Mouse (Mus musculus) ovary, adult 2 months (tissue): ENCODE data around the gene Pgap3. TPM values are rescaled to one million over a fixed set of nuclear protein-coding genes. Genes with fewer than 3 reads are reported as not detected.

Experiments
- polyA plus RNA-seq: library from polyadenylated mRNA; depleted of rRNA; stranded (reverse); fragments of >200 nt; gene quantifications from 2 replicates; pipeline ENCODE4 v1.2.3, GENCODE M21; 2012; rRNA removed

Pgap3 gene
- polyA plus RNA-seq, result 43.4 and 44.6 TPM in 2 replicates

DNA sequence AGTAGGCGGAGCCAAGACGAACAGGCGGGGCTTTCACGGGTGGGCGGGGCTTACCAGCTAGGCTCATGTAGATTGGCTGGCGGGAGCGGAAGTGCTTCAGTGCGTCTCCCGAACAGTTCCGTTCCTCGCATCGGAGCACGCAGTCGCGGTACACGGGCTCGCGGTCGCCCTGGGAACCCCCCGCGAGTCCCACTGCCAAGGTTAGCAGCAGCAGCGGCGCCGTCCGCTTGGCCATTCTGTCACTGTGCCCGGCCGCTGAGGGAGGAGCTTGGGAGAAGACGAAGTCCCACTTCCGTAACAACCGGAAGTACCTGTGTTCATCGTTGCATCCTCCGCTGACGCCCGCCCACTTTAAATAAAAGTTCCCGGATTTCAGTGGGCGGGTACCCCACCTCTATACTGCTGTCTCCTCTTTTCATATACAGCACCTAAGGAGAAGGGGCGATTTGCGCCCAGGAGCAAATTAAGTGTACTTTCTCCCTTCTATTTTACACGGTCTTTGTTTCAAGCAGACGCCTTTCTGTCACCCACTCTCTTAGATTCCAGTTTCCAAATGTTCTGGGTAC is at the start of gene Pgap3:
Gene Pgap3 (minus strand): TSS at position 330 of the 566 bp plus-strand sequence.

DNA sequence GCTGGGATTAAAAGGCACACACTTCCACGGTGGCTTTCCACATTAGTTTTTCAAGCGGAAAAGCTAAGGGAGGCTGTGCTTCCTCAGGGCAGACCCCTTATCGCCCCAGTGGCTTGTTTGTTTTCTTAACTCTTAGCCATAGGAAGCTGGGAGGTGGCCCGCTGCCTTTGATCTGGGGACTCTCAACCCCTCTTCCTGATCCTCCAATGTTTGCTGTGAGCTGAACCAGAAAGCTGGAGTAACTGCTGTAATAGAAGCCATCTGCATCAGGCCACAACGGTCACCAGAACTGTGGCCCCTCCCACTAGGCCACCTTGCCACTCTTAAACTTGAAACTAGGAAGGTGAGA is 45.9 kb upstream of the Pgap3 start, which contains the start of gene Grb7:
Gene Grb7 (plus strand): TSS at position 182 of the 349 bp plus-strand sequence.

DNA sequence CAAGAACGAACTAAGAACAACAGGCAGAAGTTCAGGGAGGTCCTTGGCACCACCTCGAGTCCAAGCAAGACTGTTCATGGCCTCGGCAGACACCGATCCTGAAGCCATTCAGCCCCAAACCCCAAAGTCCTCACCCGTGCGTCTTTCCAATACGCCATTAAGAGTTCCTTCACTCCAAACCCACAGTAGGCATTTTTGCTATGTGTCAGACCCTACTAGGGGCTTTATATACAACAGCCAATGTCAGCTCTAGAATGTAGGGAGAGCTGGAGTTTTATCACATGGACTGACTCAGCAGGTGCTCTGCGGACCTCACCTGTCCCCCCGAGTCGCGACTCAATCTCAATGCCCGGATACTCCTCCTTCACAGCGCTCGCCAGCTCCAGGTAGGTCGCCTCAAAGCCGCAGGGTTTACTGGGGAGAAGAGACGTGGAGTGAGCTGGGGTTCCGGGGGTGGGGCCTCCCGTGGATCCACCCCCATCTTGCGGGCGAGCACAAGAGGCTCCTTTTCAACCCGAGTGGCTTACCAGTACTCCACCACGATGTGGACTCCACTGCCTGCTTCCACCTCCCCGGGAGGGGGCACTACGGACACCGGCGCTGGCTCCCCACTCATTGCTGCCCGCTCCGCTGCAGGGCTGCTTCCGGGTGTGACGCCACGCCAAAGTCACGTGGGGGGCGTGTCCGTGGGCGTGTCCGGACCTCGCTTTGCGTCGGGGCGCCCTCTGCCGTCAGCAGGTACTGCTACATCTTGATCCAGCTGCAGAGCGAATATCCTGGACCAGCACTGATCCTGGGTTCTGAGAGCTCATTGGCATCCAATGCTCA is 38.3 kb upstream of the Pgap3 start, which contains the start of gene Mien1:
Gene Mien1 (minus strand): TSS at position 661 of the 828 bp plus-strand sequence.

DNA sequence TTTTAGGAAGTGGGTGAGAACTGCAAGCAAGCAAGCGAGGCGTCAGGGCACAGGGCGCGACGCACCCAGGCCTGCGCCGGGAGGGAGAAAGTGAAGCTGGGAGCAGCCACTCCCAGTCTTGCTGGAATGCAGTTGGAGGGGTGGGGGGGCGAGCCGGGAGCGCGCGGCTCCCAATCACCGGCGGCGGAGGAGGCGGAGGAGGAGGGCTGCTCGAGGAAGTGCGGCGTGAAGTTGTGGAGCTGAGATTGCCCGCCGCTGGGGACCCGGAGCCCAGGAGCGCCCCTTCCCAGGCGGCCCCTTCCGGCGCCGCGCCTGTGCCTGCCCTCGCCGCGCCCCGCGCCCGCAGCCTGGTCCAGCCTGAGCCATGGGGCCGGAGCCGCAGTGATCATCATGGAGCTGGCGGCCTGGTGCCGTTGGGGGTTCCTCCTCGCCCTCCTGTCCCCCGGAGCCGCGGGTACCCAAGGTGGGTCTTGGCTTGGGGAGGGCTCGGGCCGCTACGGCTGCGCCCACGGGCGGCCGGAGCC is 12.0 kb upstream of the Pgap3 start, which contains the start of gene Erbb2:
Gene Erbb2 (plus strand): TSS at position 198 of the 524 bp plus-strand sequence.

DNA sequence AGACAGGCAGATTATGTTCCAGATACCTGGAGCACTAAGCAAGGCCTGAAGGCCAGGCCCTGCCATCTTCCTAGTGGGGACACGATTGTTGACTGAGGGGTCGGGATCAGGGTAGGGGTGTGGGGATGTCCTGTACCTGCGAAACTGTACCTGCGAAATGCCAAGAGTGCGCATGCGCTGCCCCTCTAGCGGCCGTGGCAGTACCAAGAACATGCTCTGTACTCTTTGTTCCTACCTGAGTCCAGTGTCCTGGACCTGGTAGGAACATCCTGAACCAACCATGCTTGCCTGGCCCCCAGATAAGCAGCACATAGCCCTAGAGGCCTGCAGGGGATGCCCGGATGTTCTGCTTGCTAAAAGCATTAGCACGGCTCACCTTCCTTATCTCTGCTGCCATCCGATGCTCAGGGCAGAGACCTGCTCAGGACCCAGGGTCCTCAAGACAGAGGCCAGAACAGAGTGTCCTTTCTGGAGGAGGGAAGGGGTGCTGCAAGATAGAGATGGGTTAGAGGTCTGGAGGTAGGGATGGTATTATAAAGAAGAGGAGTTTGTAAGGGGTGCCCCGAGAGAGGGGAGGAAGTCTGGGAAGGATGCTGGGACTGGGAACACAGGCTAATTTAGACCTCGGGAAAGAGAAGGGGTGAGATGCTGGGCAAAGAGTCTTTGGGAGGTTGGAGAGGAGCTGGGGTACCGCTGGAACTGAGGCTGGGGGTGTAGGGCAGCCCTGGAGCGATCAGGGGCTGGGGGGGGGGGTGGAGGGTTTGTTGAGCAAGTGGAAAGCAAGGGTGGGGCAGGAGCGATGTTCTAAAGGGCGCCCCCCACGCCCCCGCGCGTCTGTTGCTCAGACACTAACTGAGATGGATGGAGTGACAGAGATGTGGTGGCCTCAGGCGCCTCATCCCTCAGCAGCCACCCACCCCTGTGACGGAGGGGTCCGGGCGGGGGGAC is 14.4 kb downstream of the Pgap3 start, which contains the start of gene Pnmt:
Gene Pnmt (plus strand): TSS at position 813 of the 948 bp plus-strand sequence.

DNA sequence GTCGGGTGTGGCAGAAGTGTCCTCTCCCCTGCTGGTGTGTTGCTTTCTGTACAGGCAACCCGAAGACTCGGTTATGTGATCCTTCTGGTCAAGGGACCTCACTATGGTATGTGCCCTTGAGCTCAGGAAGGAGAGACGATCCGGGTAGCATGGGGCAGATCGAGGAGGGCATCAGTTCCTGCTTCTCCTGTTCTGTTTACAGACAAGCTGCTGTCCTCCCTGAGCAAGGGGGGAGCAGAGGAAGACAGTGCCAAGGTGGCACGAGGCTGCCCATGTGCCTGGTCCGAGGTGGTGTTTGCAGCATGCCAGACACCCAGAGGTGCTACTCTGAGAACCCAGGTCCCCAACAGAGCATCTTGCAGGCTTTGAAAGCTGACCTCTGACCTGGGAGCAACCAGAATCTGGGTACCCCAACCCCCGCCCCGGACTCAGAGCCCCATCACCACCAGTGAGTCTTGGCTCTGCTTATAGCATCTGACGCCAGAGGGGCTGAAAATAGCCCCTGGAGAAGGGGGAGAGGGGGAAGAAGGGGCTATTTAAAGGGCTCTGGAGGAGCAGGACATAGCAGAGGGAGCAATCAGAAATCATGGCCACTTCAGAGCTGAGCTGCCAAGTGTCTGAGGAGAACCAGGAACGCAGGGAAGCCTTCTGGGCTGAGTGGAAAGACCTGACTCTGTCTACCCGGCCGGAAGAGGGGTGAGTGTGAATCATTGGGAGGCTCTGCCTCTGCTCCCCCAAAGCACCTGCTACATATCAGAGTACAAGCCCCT is 16.8 kb downstream of the Pgap3 start, which contains the start of gene Tcap:
Gene Tcap (plus strand): TSS at position 551 of the 770 bp plus-strand sequence.

DNA sequence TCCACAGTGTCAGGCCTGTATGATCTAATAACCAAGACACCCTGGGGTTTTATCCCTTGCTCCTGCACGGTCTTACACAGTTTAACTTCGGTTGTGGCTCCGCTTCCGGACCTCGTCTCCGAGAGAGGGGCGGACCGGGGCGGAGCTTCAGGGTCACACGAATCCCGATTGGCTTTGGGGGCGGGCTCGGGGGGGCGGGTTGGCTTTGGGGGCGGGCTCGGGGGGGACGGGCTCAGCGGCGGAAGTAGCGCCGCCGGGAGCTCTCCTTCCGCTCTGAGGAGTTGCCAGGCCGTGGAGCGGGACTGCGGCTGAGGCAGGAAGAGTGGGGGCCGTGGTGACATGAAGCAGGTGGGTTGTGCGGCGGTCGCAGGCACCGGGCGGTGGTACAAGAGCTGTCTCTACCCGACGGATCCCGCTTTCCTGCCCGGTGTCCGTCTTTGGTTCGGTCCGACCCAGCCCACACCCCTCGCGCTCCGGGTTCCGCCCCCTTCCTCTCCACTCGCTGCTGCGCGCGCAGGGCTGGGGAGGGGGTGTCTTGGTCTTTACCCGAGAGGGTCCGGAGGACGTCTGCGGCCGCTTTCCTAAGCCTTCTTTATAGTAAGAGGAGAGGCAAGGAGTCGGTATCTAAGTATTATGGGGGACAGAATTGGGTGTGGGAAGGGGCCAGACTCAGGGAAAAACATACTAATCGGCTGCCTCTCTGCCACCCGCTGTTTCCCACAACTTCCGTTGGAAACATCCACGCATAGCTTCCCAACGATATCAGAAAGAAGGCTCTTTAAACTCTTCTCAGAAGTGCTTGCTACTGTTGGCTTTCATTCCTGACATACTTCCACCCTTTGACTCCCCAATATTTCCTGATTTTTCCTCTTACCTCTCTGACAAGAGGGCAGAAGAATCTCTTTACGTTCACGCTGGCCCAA is 41.9 kb downstream of the Pgap3 start, which contains the start of gene Stard3:
Gene Stard3 (plus strand): TSS at position 208 of the 923 bp plus-strand sequence.

DNA sequence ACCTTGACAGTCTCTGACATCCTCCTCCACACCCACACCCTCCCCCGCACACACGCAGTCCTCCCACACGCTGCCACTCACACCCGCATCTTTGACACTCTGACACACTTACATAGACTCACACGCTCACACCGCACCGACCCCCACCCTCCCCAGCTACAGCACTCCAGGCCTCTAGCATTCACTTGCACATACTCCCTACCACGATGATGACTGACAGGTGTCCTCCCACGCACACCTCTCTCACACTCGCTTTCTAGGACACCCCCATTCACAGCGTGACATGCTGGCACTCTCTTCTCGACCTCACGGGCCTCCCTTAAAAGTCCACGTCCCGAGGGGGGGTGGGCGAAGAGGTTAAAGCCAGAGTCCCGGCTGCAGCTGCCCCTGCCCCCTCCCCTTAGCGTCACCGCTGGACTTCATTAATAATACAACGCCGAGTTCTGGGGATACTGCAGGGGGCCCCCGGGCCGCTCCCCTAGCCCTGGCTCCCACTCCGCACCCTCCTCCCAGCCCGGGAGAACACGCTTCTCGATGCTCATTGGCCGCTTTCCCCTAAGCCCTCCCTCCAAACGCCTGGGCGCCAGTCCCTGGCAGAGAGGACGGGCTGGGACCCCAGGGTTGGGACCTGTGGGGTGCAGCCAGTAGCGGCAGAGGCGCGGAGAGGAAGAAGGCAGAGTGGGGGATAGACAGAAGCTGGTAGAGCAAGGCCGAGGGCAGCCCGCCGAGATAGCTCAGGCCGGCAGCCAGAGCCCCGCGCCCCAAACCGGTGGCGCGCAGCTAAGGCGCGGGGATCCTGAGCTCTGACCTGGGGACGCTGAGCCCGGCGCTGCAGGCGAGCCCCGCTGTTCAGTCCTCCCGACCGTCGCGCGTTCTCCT is 52.0 kb downstream of the Pgap3 start, which contains the start of gene Ppp1r1b:
Gene Ppp1r1b (plus strand): TSS at position 322 of the 879 bp plus-strand sequence.

Other genes with a start within 250 kb of the Pgap3 start
- 9.5 and 13.0 TPM in 2 replicates for gene Med1, start 207.2 kb downstream of the Pgap3 start, polyA plus RNA-seq
- gene Cdk12, start 197.4 kb downstream of the Pgap3 start, polyA plus RNA-seq, result 10.5 and 13.7 TPM in 2 replicates
- not detected in 2 replicates for gene Neurod2, start 70.8 kb downstream of the Pgap3 start, polyA plus RNA-seq
- gene Ppp1r1b, start 52.1 kb downstream of the Pgap3 start, polyA plus RNA-seq, result 21.9 and 22.6 TPM in 2 replicates
- 121 and 122 TPM in 2 replicates for gene Stard3, start 42.1 kb downstream of the Pgap3 start, polyA plus RNA-seq
- gene Tcap, start 16.7 kb downstream of the Pgap3 start, polyA plus RNA-seq, result 1.5 and 1.6 TPM in 2 replicates
- gene Pnmt, start 14.0 kb downstream of the Pgap3 start, polyA plus RNA-seq, result 0.20 TPM in 1 of 2 replicates, not detected in the other
- 39.7 and 45.2 TPM in 2 replicates for gene Erbb2, start 12.0 kb upstream of the Pgap3 start, polyA plus RNA-seq
- 33.6 and 37.7 TPM in 2 replicates for gene Mien1, start 38.5 kb upstream of the Pgap3 start, polyA plus RNA-seq
- gene Grb7, start 45.9 kb upstream of the Pgap3 start, polyA plus RNA-seq, result 17.5 TPM in 2 replicates
- 1.5 TPM in 2 replicates for gene Ikzf3, start 145.5 kb upstream of the Pgap3 start, polyA plus RNA-seq
- 0.14 TPM in 1 of 2 replicates, not detected in the other for gene Zpbp2, start 150.6 kb upstream of the Pgap3 start, polyA plus RNA-seq
- gene Ormdl3, start 186.9 kb upstream of the Pgap3 start, polyA plus RNA-seq, result 116 and 131 TPM in 2 replicates
- gene Lrrc3c, start 197.8 kb upstream of the Pgap3 start, polyA plus RNA-seq, result not detected in 2 replicates
- not detected in 2 replicates for gene Gm12355, start 225.2 kb upstream of the Pgap3 start, polyA plus RNA-seq
- not detected in 2 replicates for gene Gsdma3, start 225.9 kb upstream of the Pgap3 start, polyA plus RNA-seq
- not detected in 2 replicates for gene Gsdma2, start 246.3 kb upstream of the Pgap3 start, polyA plus RNA-seq